Mouse (Mus musculus): ENCODE data around the gene BC147527. TPM values are rescaled to one million over a fixed set of nuclear protein-coding genes. Genes with fewer than 3 reads are reported as not detected.

Gene BC147527
- not detected in 2 replicates for polyA plus RNA-seq (2012; ENCODE audit: low replicate concordance)

GRCm38 (mm10) chr13:120299991-120300442 lies at the start of gene BC147527:
TSS of gene BC147527 (plus strand) at chr13:120300392.

GRCm38 (mm10) chr13:120262870-120263269 lies 37.3 kb upstream of the BC147527 start, which contains the start of gene AF067061:
TSS of gene AF067061 (plus strand) at chr13:120263114.

GRCm38 (mm10) chr13:120316578-120316977 lies 16.4 kb downstream of the BC147527 start, which contains the start of gene Tcstv3:
TSS of gene Tcstv3 (plus strand) at chr13:120316878.

Other genes with a start within 250 kb of the BC147527 start
- gene Gm21188, start 248.2 kb upstream of the BC147527 start, polyA plus RNA-seq (2012; ENCODE audit: low replicate concordance), result 0.12 and 0.72 TPM in 2 replicates
- not detected in 2 replicates for gene Gm20767, start 160.1 kb upstream of the BC147527 start, polyA plus RNA-seq (2012; ENCODE audit: low replicate concordance)
- gene Gm21818, start 128.0 kb upstream of the BC147527 start, polyA plus RNA-seq (2012; ENCODE audit: low replicate concordance), result not detected in 2 replicates
- gene Gm21762, start 84.4 kb upstream of the BC147527 start, polyA plus RNA-seq (2012; ENCODE audit: low replicate concordance), result not detected in 2 replicates
- gene Gm21731, start 61.3 kb upstream of the BC147527 start, polyA plus RNA-seq (2012; ENCODE audit: low replicate concordance), result not detected in 2 replicates
- gene AF067061, start 37.3 kb upstream of the BC147527 start, polyA plus RNA-seq (2012; ENCODE audit: low replicate concordance), result not detected in 2 replicates
- not detected in 2 replicates for gene Tcstv3, start 16.5 kb downstream of the BC147527 start, polyA plus RNA-seq (2012; ENCODE audit: low replicate concordance)